Mouse (Mus musculus): Measurements from ENCODE around the gene Arnt2.

- TF ChIP-seq CTCF (conservative IDR thresholded peaks at IDR 0.05 in 1 of 2, IDR thresholded peaks at IDR 0.05 in 1 of 2; ENCODE audit: low read depth in 2 of 2, low read length in 2 of 2): no peak
- TF ChIP-seq HCFC1 (IDR thresholded peaks at IDR 0.05; ENCODE audit: low read depth, low read length): no peak
- no peak for TF ChIP-seq POLR2A (IDR thresholded peaks at IDR 0.05; ENCODE audit: low read depth, low read length)
- TF ChIP-seq RCOR1 (conservative IDR thresholded peaks at IDR 0.05; ENCODE audit: low read depth, low read length): no peak
- TF ChIP-seq USF1 (IDR thresholded peaks at IDR 0.05; ENCODE audit: low read depth, low read length): no peak
- no peak for TF ChIP-seq RAD21 (IDR thresholded peaks at IDR 0.05; ENCODE audit: low read depth, low read length)
- TF ChIP-seq EP300 (IDR thresholded peaks at IDR 0.05; ENCODE audit: low read length): no peak
- TF ChIP-seq ETS1 (conservative IDR thresholded peaks at IDR 0.05; ENCODE audit: low read depth, low read length): no peak
- TF ChIP-seq MEF2A (IDR thresholded peaks at IDR 0.05; ENCODE audit: borderline replicate concordance, low read depth, low read length): no peak
- TF ChIP-seq NRF1 (IDR thresholded peaks at IDR 0.05; ENCODE audit: low read depth, low read length): no peak
- TF ChIP-seq POLR2AphosphoS2 (IDR thresholded peaks at IDR 0.05; ENCODE audit: low read depth, low read length): no peak
- TF ChIP-seq CHD2 (IDR thresholded peaks at IDR 0.05; ENCODE audit: low read length): no peak
- no peak for TF ChIP-seq PAX5 (IDR thresholded peaks at IDR 0.05; ENCODE audit: low read length)
- no peak for TF ChIP-seq MAFK (IDR thresholded peaks at IDR 0.05; ENCODE audit: insufficient replicate concordance, low read length)
These were observed 95.2 kb downstream of the Arnt2 start for GRCm38 (mm10) chr7:84314742-84315141.
